Mouse (Mus musculus): ENCODE measurements around the gene Efna1. TPM values are rescaled to one million over a fixed set of nuclear protein-coding genes. Genes with fewer than 3 reads are reported as not detected.

Gene Efna1
- polyA plus RNA-seq, 1 experiment: 13.9 TPM

DNA sequence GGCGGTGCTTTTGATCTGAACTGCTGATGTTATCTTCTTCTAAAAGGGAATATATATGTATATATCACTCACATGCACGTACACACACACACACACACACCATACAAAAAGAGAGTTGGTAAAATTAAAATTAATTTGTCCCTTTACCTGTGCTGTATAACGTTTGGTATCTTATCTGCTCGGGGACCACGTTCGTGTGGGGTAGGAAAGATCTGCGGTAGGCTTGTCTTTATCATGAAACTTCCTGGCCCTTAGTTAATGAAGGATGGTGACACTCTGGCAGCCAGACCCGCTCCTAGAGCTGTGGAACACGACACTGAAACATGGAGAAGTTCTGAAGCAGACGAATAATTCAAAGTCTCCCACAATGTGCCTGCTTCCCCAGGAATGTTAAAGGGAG lies 10.9 kb upstream of the Efna1 start:
- H3K4me3 ChIP-seq (ENCODE audit: insufficient read depth, poor library complexity, severe bottlenecking): no peak overlapping the region
- H3K36me3 ChIP-seq (ENCODE audit: control insufficient read depth, insufficient read depth): no peaks in the 10 kb centered on the region
- H3K79me3 ChIP-seq (ENCODE audit: low read depth): no peaks in the 10 kb centered on the region
- no peaks in the 10 kb centered on the region for H3K27me3 ChIP-seq (ENCODE audit: control insufficient read depth, insufficient read depth, insufficient read length)
- TF ChIP-seq MAX (IDR thresholded peaks at IDR 0.05): no peak
- H3K79me2 ChIP-seq (ENCODE audit: control insufficient read depth, insufficient read depth): no peaks in the 10 kb centered on the region
- H3ac ChIP-seq (ENCODE audit: control insufficient read depth, insufficient read length, low read depth): no peak overlapping the region

- Histone ChIP-seq H3K79me3 (ENCODE audit: low read depth) (no peaks in the 10 kb centered on the region), H3K79me2 (ENCODE audit: control insufficient read depth, insufficient read depth) (no peaks in the 10 kb centered on the region), H3K36me3 (ENCODE audit: control insufficient read depth, insufficient read depth) (no peaks in the 10 kb centered on the region), H3ac (ENCODE audit: control insufficient read depth, insufficient read length, low read depth) (no peak overlapping the region), H3K4me3 (ENCODE audit: insufficient read depth, poor library complexity, severe bottlenecking) (no peak overlapping the region), H3K27me3 (ENCODE audit: control insufficient read depth, insufficient read depth, insufficient read length) (peaks cover 5% of the 10 kb centered on the region)
- TF ChIP-seq CEBPB (IDR thresholded peaks at IDR 0.05; ENCODE audit: low read depth): no peak
- no peak for TF ChIP-seq MYOD1 (IDR thresholded peaks at IDR 0.05; ENCODE audit: control insufficient read depth, insufficient read length, low read depth)
- peak; percentile 38 for TF ChIP-seq MAX (IDR thresholded peaks at IDR 0.05)
- no peak for TF ChIP-seq MYOG (IDR thresholded peaks at IDR 0.05; ENCODE audit: control insufficient read depth, extremely low read depth, insufficient read length)
These were observed 7.6 kb upstream of the Efna1 start for GRCm38 (mm10) chr3:89288503-89288928.

- no peak overlapping the region for H3ac ChIP-seq (ENCODE audit: control insufficient read depth, insufficient read length, low read depth)
- no peaks in the 10 kb centered on the region for H3K79me2 ChIP-seq (ENCODE audit: control insufficient read depth, insufficient read depth)
- peaks cover 5% of the 10 kb centered on the region for H3K27me3 ChIP-seq (ENCODE audit: control insufficient read depth, insufficient read depth, insufficient read length)
- no peaks in the 10 kb centered on the region for H3K36me3 ChIP-seq (ENCODE audit: control insufficient read depth, insufficient read depth)
- no peak overlapping the region for H3K4me3 ChIP-seq (ENCODE audit: insufficient read depth, poor library complexity, severe bottlenecking)
- TF ChIP-seq MAX (IDR thresholded peaks at IDR 0.05) (no peak), CEBPB (IDR thresholded peaks at IDR 0.05; ENCODE audit: low read depth) (no peak), USF1 (IDR thresholded peaks at IDR 0.05; ENCODE audit: low read depth) (no peak), MYOG (IDR thresholded peaks at IDR 0.05; ENCODE audit: control insufficient read depth, extremely low read depth, insufficient read length) (no peak), MYOD1 (IDR thresholded peaks at IDR 0.05; ENCODE audit: control insufficient read depth, insufficient read length, low read depth) (no peak), FOSL1 (IDR thresholded peaks at IDR 0.05; ENCODE audit: insufficient read depth, low read length, poor library complexity, severe bottlenecking) (no peak), CTCF (IDR thresholded peaks at IDR 0.05; ENCODE audit: control insufficient read depth, insufficient read depth, insufficient read length) (no peak)
- H3K79me3 ChIP-seq (ENCODE audit: low read depth): no peaks in the 10 kb centered on the region
These were observed 6.3 kb upstream of the Efna1 start for GRCm38 (mm10) chr3:89287286-89287685.

DNA sequence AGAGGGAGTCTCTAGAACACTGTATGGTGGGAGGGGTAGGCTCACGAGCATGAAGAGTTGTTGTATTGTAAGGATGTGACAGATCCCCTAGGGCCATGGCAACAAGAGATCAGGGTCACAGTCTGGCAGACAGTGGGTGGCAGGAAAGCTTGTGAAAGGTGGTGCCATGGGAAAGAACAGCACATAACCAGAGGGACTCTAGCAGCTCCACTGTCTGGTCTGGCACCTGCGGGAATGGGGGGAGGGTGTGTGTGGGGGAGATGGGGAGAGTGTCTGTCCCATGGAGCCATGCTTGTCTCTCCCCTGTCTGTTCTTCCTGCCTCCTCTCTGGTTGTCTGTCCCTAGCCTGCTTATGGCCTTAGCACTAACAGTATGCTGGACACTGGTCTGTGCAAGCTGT lies 4.6 kb upstream of the Efna1 start:
- TF ChIP-seq MYOG (IDR thresholded peaks at IDR 0.05; ENCODE audit: control insufficient read depth, extremely low read depth, insufficient read length) (no peak), FOSL1 (IDR thresholded peaks at IDR 0.05; ENCODE audit: insufficient read depth, low read length, poor library complexity, severe bottlenecking) (no peak), CTCF (IDR thresholded peaks at IDR 0.05; ENCODE audit: control insufficient read depth, insufficient read depth, insufficient read length) (no peak), MYOD1 (IDR thresholded peaks at IDR 0.05; ENCODE audit: control insufficient read depth, insufficient read length, low read depth) (no peak), MAX (IDR thresholded peaks at IDR 0.05) (no peak), USF1 (IDR thresholded peaks at IDR 0.05; ENCODE audit: low read depth) (no peak), CEBPB (IDR thresholded peaks at IDR 0.05; ENCODE audit: low read depth) (no peak)
- H3K36me3 ChIP-seq (ENCODE audit: control insufficient read depth, insufficient read depth): no peaks in the 10 kb centered on the region
- peaks cover 5% of the 10 kb centered on the region for H3K27me3 ChIP-seq (ENCODE audit: control insufficient read depth, insufficient read depth, insufficient read length)
- H3K79me3 ChIP-seq (ENCODE audit: low read depth): no peaks in the 10 kb centered on the region
- H3K79me2 ChIP-seq (ENCODE audit: control insufficient read depth, insufficient read depth): no peaks in the 10 kb centered on the region
- no peak overlapping the region for H3ac ChIP-seq (ENCODE audit: control insufficient read depth, insufficient read length, low read depth)
- H3K4me3 ChIP-seq (ENCODE audit: insufficient read depth, poor library complexity, severe bottlenecking): no peak overlapping the region

GRCm38 (mm10) chr3:89284261-89284660 lies 3.3 kb upstream of the Efna1 start:
- TF ChIP-seq USF1 (IDR thresholded peaks at IDR 0.05; ENCODE audit: low read depth) (no peak), FOSL1 (IDR thresholded peaks at IDR 0.05; ENCODE audit: insufficient read depth, low read length, poor library complexity, severe bottlenecking) (no peak), CTCF (IDR thresholded peaks at IDR 0.05; ENCODE audit: control insufficient read depth, insufficient read depth, insufficient read length) (no peak), MAX (IDR thresholded peaks at IDR 0.05) (no peak), MYOG (IDR thresholded peaks at IDR 0.05; ENCODE audit: control insufficient read depth, extremely low read depth, insufficient read length) (no peak), CEBPB (IDR thresholded peaks at IDR 0.05; ENCODE audit: low read depth) (no peak), MYOD1 (IDR thresholded peaks at IDR 0.05; ENCODE audit: control insufficient read depth, insufficient read length, low read depth) (no peak)
- Histone ChIP-seq H3K79me3 (ENCODE audit: low read depth) (no peaks in the 10 kb centered on the region), H3K4me3 (ENCODE audit: insufficient read depth, poor library complexity, severe bottlenecking) (no peak overlapping the region), H3K36me3 (ENCODE audit: control insufficient read depth, insufficient read depth) (no peaks in the 10 kb centered on the region), H3K79me2 (ENCODE audit: control insufficient read depth, insufficient read depth) (peaks cover under 1% of the 10 kb centered on the region), H3K27me3 (ENCODE audit: control insufficient read depth, insufficient read depth, insufficient read length) (peaks cover 5% of the 10 kb centered on the region), H3ac (ENCODE audit: control insufficient read depth, insufficient read length, low read depth) (no peak overlapping the region)

DNA sequence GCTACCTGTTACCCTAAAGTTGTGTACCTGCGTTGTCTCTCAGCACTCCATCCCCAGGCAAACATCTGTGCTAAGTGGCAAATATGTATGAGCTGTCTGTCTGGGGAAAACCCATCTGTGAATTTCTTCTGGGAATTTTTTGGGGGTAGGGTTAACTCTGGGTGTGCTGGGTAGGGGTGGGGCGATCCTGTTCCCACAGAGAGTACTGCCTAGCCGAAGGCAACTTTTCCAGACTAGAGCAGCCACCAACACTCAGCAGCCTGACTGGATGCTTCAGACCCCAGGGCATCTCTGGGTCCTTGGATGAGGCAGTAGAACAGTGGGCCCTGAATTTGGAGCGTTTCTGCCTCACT lies 1.3 kb upstream of the Efna1 start:
- Histone ChIP-seq H3K36me3 (ENCODE audit: control insufficient read depth, insufficient read depth) (no peaks in the 10 kb centered on the region), H3K79me3 (ENCODE audit: low read depth) (peaks cover 7% of the 10 kb centered on the region), H3ac (ENCODE audit: control insufficient read depth, insufficient read length, low read depth) (no peak overlapping the region), H3K79me2 (ENCODE audit: control insufficient read depth, insufficient read depth) (peaks cover 19% of the 10 kb centered on the region), H3K4me3 (ENCODE audit: insufficient read depth, poor library complexity, severe bottlenecking) (no peak overlapping the region), H3K27me3 (ENCODE audit: control insufficient read depth, insufficient read depth, insufficient read length) (peaks cover 5% of the 10 kb centered on the region)
- no peak for TF ChIP-seq CTCF (IDR thresholded peaks at IDR 0.05; ENCODE audit: control insufficient read depth, insufficient read depth, insufficient read length)
- no peak for TF ChIP-seq CEBPB (IDR thresholded peaks at IDR 0.05; ENCODE audit: low read depth)
- no peak for TF ChIP-seq USF1 (IDR thresholded peaks at IDR 0.05; ENCODE audit: low read depth)
- TF ChIP-seq MYOG (IDR thresholded peaks at IDR 0.05; ENCODE audit: control insufficient read depth, extremely low read depth, insufficient read length): no peak
- TF ChIP-seq MAX (IDR thresholded peaks at IDR 0.05): no peak
- TF ChIP-seq FOSL1 (IDR thresholded peaks at IDR 0.05; ENCODE audit: insufficient read depth, low read length, poor library complexity, severe bottlenecking): no peak
- TF ChIP-seq MYOD1 (IDR thresholded peaks at IDR 0.05; ENCODE audit: control insufficient read depth, insufficient read length, low read depth): no peak
